ENCODE assay signal across 17 mouse cellular contexts in genomic region chr6:88770981-88771380, GRCm38 (mm10). TPM values are rescaled to one million over a fixed set of nuclear protein-coding genes. Genes with fewer than 3 reads are reported as not detected.
DNase-seq lines count a peak whose midpoint lies in the region; ATAC-seq and TF ChIP-seq lines count a peak whose summit lies in the region.
"Had no signal": no experiment of that assay in that cellular context is flagged by ENCODE, and none has a peak within 500 bp of the region (broad histone marks: within the 10 kb centered on the region; RNA-seq: fewer than 3 reads in every experiment).

No protein-coding gene starts in this region.

- no peak overlapping the region for H3K4me2 ChIP-seq in forebrain, embryonic 14.5 days (ENCODE audit: low read length)
- H3K4me2 ChIP-seq in forebrain, embryonic 11.5 days (ENCODE audit: low read depth, low read length, severe bottlenecking), result no peak overlapping the region
- no peak overlapping the region for H3K4me2 ChIP-seq in CH12.LX (ENCODE audit: insufficient read depth, low read depth, poor library complexity, severe bottlenecking)
- H3K4me2 ChIP-seq in forebrain, embryonic 16.5 days (ENCODE audit: low read length), result 0 out of 2 replicates have a peak overlapping the region, but pooled peaks have one; percentile 16
- H3K4me2 ChIP-seq in neural tube, embryonic 15.5 days, result no peak overlapping the region
- H3K4me2 ChIP-seq: heart, embryonic 12.5 days; hindbrain, embryonic 14.5 days; intestine, embryonic 15.5 days had no signal

- H3K27ac ChIP-seq in forebrain, embryonic 14.5 days (ENCODE audit: low read depth, low read length), result peak overlapping the region; percentile 60
- H3K27ac ChIP-seq in forebrain, embryonic 11.5 days (ENCODE audit: low read depth, low read length), result no peak overlapping the region
- H3K27ac ChIP-seq in heart, embryonic 10.5 days, result 0 out of 2 replicates have a peak overlapping the region, but pooled peaks have one; percentile 29
- peak overlapping the region; percentile 50; the same call in 1 of the 2 replicates for H3K27ac ChIP-seq in CH12.LX (ENCODE audit: insufficient read depth, low read depth)
- peak overlapping the region; percentile 29; the same call in 1 of the 2 replicates for H3K27ac ChIP-seq in forebrain, embryonic 16.5 days (ENCODE audit: low read length)
- H3K27ac ChIP-seq in neural tube, embryonic 15.5 days (replicated peaks), result no peak overlapping the region
- H3K27ac ChIP-seq: hindbrain, embryonic 10.5 days; hindbrain, embryonic 14.5 days; intestine, embryonic 15.5 days had no signal

- H3K36me3 ChIP-seq in forebrain, embryonic 14.5 days (ENCODE audit: control insufficient read depth, insufficient read depth, low read length), result no peaks in the 10 kb centered on the region
- no peaks in the 10 kb centered on the region for H3K36me3 ChIP-seq in forebrain, embryonic 11.5 days (ENCODE audit: control insufficient read depth, insufficient read depth, low read length)
- no peaks in the 10 kb centered on the region for H3K36me3 ChIP-seq in heart, embryonic 10.5 days
- peaks cover 59 to 75% of the 10 kb centered on the region in 2 experiments for H3K36me3 ChIP-seq in CH12.LX (replicated peaks in 1 of 2; ENCODE audit: control insufficient read depth in 1 of 2, insufficient read depth in 1 of 2, low read length in 1 of 2)
- no peaks in the 10 kb centered on the region for H3K36me3 ChIP-seq in forebrain, embryonic 16.5 days (ENCODE audit: control insufficient read depth, insufficient read depth)
- H3K36me3 ChIP-seq in neural tube, embryonic 15.5 days, result no peaks in the 10 kb centered on the region
- H3K36me3 ChIP-seq: heart, embryonic 12.5 days; hindbrain, embryonic 10.5 days; intestine, embryonic 15.5 days had no signal

- WGBS in forebrain, embryonic 14.5 days, result 80% methylated on average over 5 of the region's 5 CpGs
- whole genome bisulfite sequencing in forebrain, embryonic 11.5 days, result 89% methylated on average over 5 of the region's 5 CpGs
- WGBS in heart, embryonic 10.5 days, result 84% methylated on average over 5 of the region's 5 CpGs
- 63% methylated on average over 5 of the region's 5 CpGs for WGBS in forebrain, embryonic 16.5 days
- WGBS in neural tube, embryonic 15.5 days, result 90% methylated on average over 5 of the region's 5 CpGs

- no peak for ATAC-seq in forebrain, embryonic 14.5 days
- ATAC-seq in forebrain, embryonic 11.5 days (replicated peaks; ENCODE audit: low FRiP score), result no peak
- no peak; the same call in 1 of the 2 replicates for ATAC-seq in forebrain, embryonic 16.5 days
- no peak for ATAC-seq in neural tube, embryonic 15.5 days (ENCODE audit: low FRiP score)
- ATAC-seq: intestine, embryonic 15.5 days had no signal

- no peaks in the 10 kb centered on the region for H3K27me3 ChIP-seq in forebrain, embryonic 14.5 days (replicated peaks; ENCODE audit: control insufficient read depth, insufficient read depth, low read length)
- no peaks in the 10 kb centered on the region for H3K27me3 ChIP-seq in forebrain, embryonic 11.5 days (ENCODE audit: control insufficient read depth, insufficient read depth, low read length)
- no peaks in the 10 kb centered on the region; the same call in 1 of the 2 replicates for H3K27me3 ChIP-seq in heart, embryonic 10.5 days (ENCODE audit: insufficient read depth, poor library complexity, severe bottlenecking)
- no peaks in the 10 kb centered on the region for H3K27me3 ChIP-seq in CH12.LX (replicated peaks)
- H3K27me3 ChIP-seq in forebrain, embryonic 16.5 days (replicated peaks; ENCODE audit: control insufficient read depth, insufficient read depth, low read length), result no peaks in the 10 kb centered on the region
- H3K27me3 ChIP-seq in neural tube, embryonic 15.5 days (replicated peaks), result no peaks in the 10 kb centered on the region
- H3K27me3 ChIP-seq: intestine, embryonic 15.5 days had no signal

- peaks cover 51% of the 10 kb centered on the region for H3K79me2 ChIP-seq in CH12.LX (replicated peaks; ENCODE audit: control insufficient read depth, extremely low read depth, insufficient read depth, poor library complexity, severe bottlenecking)

- H3K4me3 ChIP-seq in forebrain, embryonic 14.5 days (ENCODE audit: low read depth, low read length), result no peak overlapping the region
- no peak overlapping the region for H3K4me3 ChIP-seq in forebrain, embryonic 11.5 days (ENCODE audit: low read depth, low read length)
- H3K4me3 ChIP-seq in heart, embryonic 10.5 days, result no peak overlapping the region
- H3K4me3 ChIP-seq in CH12.LX (replicated peaks in 1 of 3; ENCODE audit: low read depth in 2 of 3, low read length in 2 of 3, poor library complexity in 1 of 3), result no peak overlapping the region
- no peak overlapping the region for H3K4me3 ChIP-seq in forebrain, embryonic 16.5 days (replicated peaks; ENCODE audit: low read length)
- no peak overlapping the region for H3K4me3 ChIP-seq in neural tube, embryonic 15.5 days (replicated peaks)
- H3K4me3 ChIP-seq: heart, embryonic 12.5 days; hindbrain, embryonic 10.5 days; intestine, embryonic 15.5 days had no signal

- TF ChIP-seq POLR2A in CH12.LX (IDR thresholded peaks at IDR 0.05; ENCODE audit: low read depth, low read length), result no peak

- dilution Hi-C loops in CH12.LX (cut with MboI; ENCODE audit: extremely low pct_ligation_motif_present, extremely low pct_unique_long_range_greater_than_20kb, low sequenced_read_pairs), result no loop called here

- H3K4me1 ChIP-seq in forebrain, embryonic 14.5 days (ENCODE audit: control insufficient read depth, insufficient read depth, low read length), result peaks cover 4% of the 10 kb centered on the region; the same call in 1 of the 2 replicates
- no peaks in the 10 kb centered on the region for H3K4me1 ChIP-seq in forebrain, embryonic 11.5 days (replicated peaks; ENCODE audit: control insufficient read depth, insufficient read depth, low read length)
- peaks cover 35% of the 10 kb centered on the region for H3K4me1 ChIP-seq in heart, embryonic 10.5 days
- H3K4me1 ChIP-seq in CH12.LX (ENCODE audit: control insufficient read depth in 1 of 2, insufficient read depth in 2 of 2), result peaks cover 34 to 91% of the 10 kb centered on the region in 2 experiments
- peaks cover 20% of the 10 kb centered on the region for H3K4me1 ChIP-seq in forebrain, embryonic 16.5 days (replicated peaks; ENCODE audit: control insufficient read depth, insufficient read depth, low read length)
- peaks cover 15% of the 10 kb centered on the region; the same call in 1 of the 2 replicates for H3K4me1 ChIP-seq in neural tube, embryonic 15.5 days

- TF ChIP-seq EP300 in CH12.LX (IDR thresholded peaks at IDR 0.05; ENCODE audit: low read length), result no peak

- no peaks in the 10 kb centered on the region for H3K9me3 ChIP-seq in forebrain, embryonic 14.5 days (replicated peaks; ENCODE audit: control insufficient read depth, low read length)
- H3K9me3 ChIP-seq in forebrain, embryonic 11.5 days (ENCODE audit: control insufficient read depth, low read length), result no peaks in the 10 kb centered on the region
- no peaks in the 10 kb centered on the region for H3K9me3 ChIP-seq in heart, embryonic 10.5 days
- H3K9me3 ChIP-seq in CH12.LX (replicated peaks; ENCODE audit: low read length), result peaks cover 10% of the 10 kb centered on the region
- no peaks in the 10 kb centered on the region for H3K9me3 ChIP-seq in forebrain, embryonic 16.5 days (ENCODE audit: control insufficient read depth, low read length)
- H3K9me3 ChIP-seq in neural tube, embryonic 15.5 days (replicated peaks), result no peaks in the 10 kb centered on the region
- H3K9me3 ChIP-seq: heart, embryonic 12.5 days; hindbrain, embryonic 10.5 days; intestine, embryonic 15.5 days had no signal

- in situ Hi-C loops in CH12.LX (cut with MboI; ENCODE audit: low pct_ligation_motif_present, low pct_unique_long_range_greater_than_20kb, low sequenced_read_pairs), result no loop called here

- TF ChIP-seq RAD21 in CH12.LX (IDR thresholded peaks at IDR 0.05; ENCODE audit: low read depth, low read length), result no peak

- TF ChIP-seq CTCF in CH12.LX (conservative IDR thresholded peaks at IDR 0.05 in 1 of 2, IDR thresholded peaks at IDR 0.05 in 1 of 2; ENCODE audit: low read depth in 2 of 2, low read length in 2 of 2), result no peak

- no peak for DNase-seq in forebrain, embryonic 14.5 days (ENCODE audit: low spot score)
- DNase-seq in forebrain, embryonic 11.5 days (ENCODE audit: low spot score), result no peak
- DNase-seq in heart, embryonic 10.5 days (ENCODE audit: low spot score), result no peak
- DNase-seq in heart, adult 9 months (ENCODE audit: low spot score in 2 of 2), result no peak
- DNase-seq in CH12.LX (ENCODE audit: extremely low read depth), result no peak
- DNase-seq: adrenal gland, adult 2 months; adrenal gland, postnatal 25 days; cerebellum, adult 2 months; cerebellum, postnatal 10 days; gastrocnemius, postnatal 14 days; kidney, adult 18-20 months had no signal

- H3K9ac ChIP-seq in forebrain, embryonic 14.5 days (ENCODE audit: low read length), result no peak overlapping the region
- no peak overlapping the region for H3K9ac ChIP-seq in forebrain, embryonic 11.5 days (ENCODE audit: low read length)
- H3K9ac ChIP-seq in CH12.LX (ENCODE audit: insufficient read depth, low read depth), result no peak overlapping the region
- H3K9ac ChIP-seq in forebrain, embryonic 16.5 days (replicated peaks; ENCODE audit: low read depth, low read length), result no peak overlapping the region
- no peak overlapping the region for H3K9ac ChIP-seq in neural tube, embryonic 15.5 days (replicated peaks)
- H3K9ac ChIP-seq: heart, embryonic 12.5 days; hindbrain, embryonic 14.5 days; intestine, embryonic 15.5 days had no signal

TF ChIP-seq in CH12.LX, 34 proteins besides CTCF, POLR2A, EP300 and RAD21:
- TF ChIP-seq RCOR1 (conservative IDR thresholded peaks at IDR 0.05; ENCODE audit: low read depth, low read length) (no peak), ELF1 (IDR thresholded peaks at IDR 0.05; ENCODE audit: low read depth, low read length) (no peak), TBP (conservative IDR thresholded peaks at IDR 0.05; ENCODE audit: low read depth, low read length) (no peak), TCF12 (IDR thresholded peaks at IDR 0.05; ENCODE audit: low read depth, low read length) (no peak), CHD2 (IDR thresholded peaks at IDR 0.05; ENCODE audit: low read length) (no peak)

RNA-seq across cellular contexts. Expression of gene Mgll, which starts 46.8 kb away (rescaled TPM):
- polyA plus RNA-seq in forebrain, embryonic 14.5 days (2014; fragmentation: Nextera tagmentation; extraction: Ambion mirVana), result 19.3 and 23.1 TPM in 2 replicates
- polyA plus RNA-seq in forebrain, embryonic 11.5 days (2014; fragmentation: Nextera tagmentation; extraction: Ambion mirVana), result 4.1 and 4.4 TPM in 2 replicates
- polyA plus RNA-seq in heart, embryonic 10.5 days (2016; fragmentation: Nextera tagmentation; extraction: Ambion mirVana), result 5.4 and 6.4 TPM in 2 replicates
- 81.1 and 95.6 TPM in 2 replicates for total RNA-seq in CH12.LX (2012; rRNA removed)
- 57.7 and 60.8 TPM in 2 replicates for total RNA-seq in CH12.LX (2014; rRNA removed)
- 66.6 and 76.5 TPM in 2 replicates for polyA plus RNA-seq in CH12.LX (2012; ENCODE audit: insufficient read length, low read depth)
- 23.3 and 35.2 TPM in 2 replicates for polyA plus RNA-seq in forebrain, embryonic 16.5 days (2015; fragmentation: Nextera tagmentation; extraction: Ambion mirVana)
- polyA plus RNA-seq in neural tube, embryonic 15.5 days (2015; fragmentation: Nextera tagmentation; extraction: Ambion mirVana), result 72.1 and 74.7 TPM in 2 replicates

Comparison
In these comparisons a context has a peak if more than half of its experiments do, and no peak if none do; other contexts are left out.
1. H3K27ac ChIP-seq: peak in forebrain, embryonic 14.5 days (single experiment), heart, embryonic 10.5 days (single experiment), CH12.LX (single experiment) and forebrain, embryonic 16.5 days (single experiment); none in forebrain, embryonic 11.5 days (single experiment) and neural tube, embryonic 15.5 days (single experiment).